Mouse (Mus musculus): ENCODE measurements at regions not wholly inside any gene's neighbourhood (a gene's known extent, or its start where the extent isn't known, plus 50 kb on each side); places are given as distances from the start of the nearest gene placed in this dataset.
"Not testable (repeated sequence)": the region's sequence is repeated elsewhere in the genome, so short reads cannot be mapped to it uniquely, and the experiment has no call there.

DNA sequence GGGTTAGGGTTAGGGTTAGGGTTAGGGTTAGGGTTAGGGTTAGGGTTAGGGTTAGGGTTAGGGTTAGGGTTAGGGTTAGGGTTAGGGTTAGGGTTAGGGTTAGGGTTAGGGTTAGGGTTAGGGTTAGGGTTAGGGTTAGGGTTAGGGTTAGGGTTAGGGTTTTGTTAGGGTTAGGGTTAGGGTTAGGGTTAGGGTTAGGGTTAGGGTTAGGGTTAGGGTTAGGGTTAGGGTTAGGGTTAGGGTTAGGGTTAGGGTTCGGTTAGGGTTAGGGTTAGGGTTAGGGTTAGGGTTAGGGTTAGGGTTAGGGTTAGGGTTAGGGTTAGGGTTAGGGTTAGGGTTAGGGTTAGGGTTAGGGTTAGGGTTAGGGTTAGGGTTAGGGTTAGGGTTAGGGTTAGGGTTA is 124.7 kb upstream of the Fgf14 start:
- ATAC-seq (ENCODE audit: insufficient read depth); H3K9me3 ChIP-seq (ENCODE audit: control insufficient read depth, low read length); H3K36me3 ChIP-seq (replicated peaks; ENCODE audit: control insufficient read depth, insufficient read depth, low read depth); H3K9ac ChIP-seq (replicated peaks); H3K4me2 ChIP-seq (ENCODE audit: low read depth); H3K4me1 ChIP-seq (replicated peaks; ENCODE audit: control insufficient read depth in 2 of 2, insufficient read depth in 2 of 2, low read length in 1 of 2); H3K4me3 ChIP-seq (ENCODE audit: insufficient read depth in 1 of 2, low read depth in 2 of 2, low read length in 2 of 2); DNase-seq (ENCODE audit: low read depth in 3 of 3, low spot score in 3 of 3); H3K27ac ChIP-seq; H3K27me3 ChIP-seq (ENCODE audit: control insufficient read depth, insufficient read depth, low read length): not testable (repeated sequence)
- whole genome bisulfite sequencing (ENCODE audit: insufficient replicate concordance) = 9% methylated on average over 1 of the region's 1 CpGs

DNA sequence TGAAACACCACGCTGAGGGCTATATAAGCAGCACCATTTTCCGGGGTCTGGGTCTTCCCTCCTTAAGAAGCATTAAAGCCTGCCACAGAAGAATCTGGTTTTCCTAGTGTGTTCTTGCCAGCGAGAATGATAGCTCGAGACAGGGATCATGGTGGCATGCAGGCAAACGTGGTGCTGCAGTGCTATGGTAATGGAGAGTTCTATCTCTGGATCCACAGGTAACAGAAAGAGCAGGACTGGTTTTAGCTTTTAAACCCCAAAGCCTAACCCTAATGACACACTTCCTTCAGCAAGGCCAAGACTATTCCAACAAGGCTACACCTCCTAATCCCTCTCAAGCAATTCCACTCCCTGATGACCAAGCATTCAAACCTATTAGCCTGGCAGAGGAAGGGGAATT is 123.5 kb upstream of the Fgf14 start:
- Histone ChIP-seq H3K4me3 (ENCODE audit: insufficient read depth in 1 of 2, low read depth in 2 of 2, low read length in 2 of 2) (no peak overlapping the region), H3K27ac (no peak overlapping the region), H3K4me1 (replicated peaks; ENCODE audit: control insufficient read depth in 2 of 2, insufficient read depth in 2 of 2, low read length in 1 of 2) (no peaks in the 10 kb centered on the region), H3K9me3 (ENCODE audit: control insufficient read depth, low read length) (no peaks in the 10 kb centered on the region), H3K36me3 (replicated peaks; ENCODE audit: control insufficient read depth, insufficient read depth, low read depth) (no peaks in the 10 kb centered on the region), H3K4me2 (ENCODE audit: low read depth) (no peak overlapping the region), H3K27me3 (ENCODE audit: control insufficient read depth, insufficient read depth, low read length) (no peaks in the 10 kb centered on the region), H3K9ac (replicated peaks) (no peak overlapping the region)
- TF ChIP-seq CTCF (IDR thresholded peaks at IDR 0.05; ENCODE audit: low read depth) = no peak
- no peak for TF ChIP-seq EP300 (IDR thresholded peaks at IDR 0.05; ENCODE audit: low read depth)
- WGBS (ENCODE audit: insufficient replicate concordance) = 77% methylated on average over 5 of the region's 5 CpGs
- DNase-seq (ENCODE audit: low read depth in 3 of 3, low spot score in 3 of 3) (no peak), ATAC-seq (ENCODE audit: insufficient read depth) (no peak)

DNA sequence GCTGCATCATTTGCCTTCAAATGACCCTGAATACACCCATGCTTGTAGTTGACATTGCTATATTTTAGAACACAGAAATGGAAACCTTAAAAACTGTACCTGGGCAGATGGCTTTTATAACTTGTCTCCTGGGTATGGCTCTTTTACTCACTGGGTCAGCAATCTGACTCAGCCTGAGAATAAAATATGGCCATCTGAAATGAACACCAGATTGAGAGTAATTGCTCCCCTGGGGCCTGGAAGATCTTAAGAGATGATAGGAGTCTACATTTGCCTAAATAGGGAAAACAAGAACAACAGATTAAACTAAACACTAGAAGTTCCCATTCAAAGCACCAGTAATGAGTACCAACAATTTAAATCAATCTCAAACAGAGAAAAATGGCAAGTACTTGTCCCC is 98.5 kb upstream of the Fgf14 start:
- TF ChIP-seq EP300 (IDR thresholded peaks at IDR 0.05; ENCODE audit: low read depth) (no peak), CTCF (IDR thresholded peaks at IDR 0.05; ENCODE audit: low read depth) (no peak)
- H3K9me3 ChIP-seq (ENCODE audit: control insufficient read depth, low read length) = no peaks in the 10 kb centered on the region
- no peak overlapping the region for H3K27ac ChIP-seq
- H3K27me3 ChIP-seq (ENCODE audit: control insufficient read depth, insufficient read depth, low read length) = no peaks in the 10 kb centered on the region
- H3K36me3 ChIP-seq (replicated peaks; ENCODE audit: control insufficient read depth, insufficient read depth, low read depth) = no peaks in the 10 kb centered on the region
- no peaks in the 10 kb centered on the region for H3K4me1 ChIP-seq (replicated peaks; ENCODE audit: control insufficient read depth in 2 of 2, insufficient read depth in 2 of 2, low read length in 1 of 2)
- DNase-seq (ENCODE audit: low read depth in 3 of 3, low spot score in 3 of 3) (no peak), ATAC-seq (ENCODE audit: insufficient read depth) (no peak)
- H3K4me3 ChIP-seq (ENCODE audit: insufficient read depth in 1 of 2, low read depth in 2 of 2, low read length in 2 of 2) = no peak overlapping the region
- no peak overlapping the region for H3K9ac ChIP-seq (replicated peaks)
- no peak overlapping the region for H3K4me2 ChIP-seq (ENCODE audit: low read depth)

DNA sequence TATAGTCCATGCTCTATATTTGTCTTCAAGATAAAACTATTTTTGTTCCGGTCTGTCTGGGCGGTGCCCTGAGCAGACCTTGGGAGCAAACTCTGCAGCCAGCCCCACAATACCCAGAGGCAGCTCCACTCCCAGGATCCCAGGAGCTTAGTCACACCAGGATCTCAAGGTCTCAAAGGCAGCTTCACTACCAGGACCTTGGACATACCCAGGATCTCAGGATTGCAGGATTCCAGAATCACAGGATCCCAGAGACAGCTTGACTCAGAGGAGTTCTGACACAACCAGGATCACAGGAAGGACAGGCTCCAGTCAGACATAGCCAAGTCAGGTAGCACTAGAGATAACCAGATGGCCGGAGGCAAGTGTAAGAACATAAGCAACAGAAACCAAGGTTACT is 91.1 kb upstream of the Fgf14 start:
- no peak overlapping the region for H3K9ac ChIP-seq (replicated peaks)
- 62% methylated on average over 3 of the region's 3 CpGs for WGBS (ENCODE audit: insufficient replicate concordance)
- no peaks in the 10 kb centered on the region for H3K27me3 ChIP-seq (ENCODE audit: control insufficient read depth, insufficient read depth, low read length)
- H3K36me3 ChIP-seq (replicated peaks; ENCODE audit: control insufficient read depth, insufficient read depth, low read depth) = no peaks in the 10 kb centered on the region
- H3K4me3 ChIP-seq (ENCODE audit: insufficient read depth in 1 of 2, low read depth in 2 of 2, low read length in 2 of 2) = no peak overlapping the region
- H3K27ac ChIP-seq = no peak overlapping the region
- no peaks in the 10 kb centered on the region for H3K4me1 ChIP-seq (replicated peaks; ENCODE audit: control insufficient read depth in 2 of 2, insufficient read depth in 2 of 2, low read length in 1 of 2)
- H3K9me3 ChIP-seq (ENCODE audit: control insufficient read depth, low read length) = no peaks in the 10 kb centered on the region
- TF ChIP-seq EP300 (IDR thresholded peaks at IDR 0.05; ENCODE audit: low read depth) (no peak), CTCF (IDR thresholded peaks at IDR 0.05; ENCODE audit: low read depth) (no peak)
- H3K4me2 ChIP-seq (ENCODE audit: low read depth) = no peak overlapping the region
- DNase-seq (ENCODE audit: low read depth in 3 of 3, low spot score in 3 of 3) (no peak), ATAC-seq (ENCODE audit: insufficient read depth) (no peak)

DNA sequence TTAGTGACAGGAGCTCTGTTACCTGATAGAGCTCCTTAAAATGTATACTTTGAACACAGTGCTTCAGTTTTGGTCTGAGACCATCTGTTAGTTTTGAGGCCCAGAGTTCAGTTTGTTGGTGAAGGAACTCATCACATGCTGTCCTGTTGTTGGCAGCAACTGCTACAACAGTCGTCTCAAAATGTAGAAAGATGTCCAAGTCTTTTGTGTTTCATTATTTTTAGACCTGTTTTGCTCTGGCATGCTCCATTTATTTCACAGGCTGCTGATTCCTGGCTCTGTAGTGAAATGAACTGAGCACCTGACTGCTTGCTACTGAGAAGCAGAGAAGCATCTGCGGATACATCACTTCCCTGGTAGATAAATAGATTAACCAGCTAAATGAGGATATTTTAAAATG is 90.3 kb upstream of the Fgf14 start:
- H3K9ac ChIP-seq (replicated peaks) = no peak overlapping the region
- no peak overlapping the region for H3K4me2 ChIP-seq (ENCODE audit: low read depth)
- no peaks in the 10 kb centered on the region for H3K9me3 ChIP-seq (ENCODE audit: control insufficient read depth, low read length)
- H3K27ac ChIP-seq = no peak overlapping the region
- DNase-seq (ENCODE audit: low read depth in 3 of 3, low spot score in 3 of 3) (no peak), ATAC-seq (ENCODE audit: insufficient read depth) (no peak)
- WGBS (ENCODE audit: insufficient replicate concordance) = 39% methylated on average over 2 of the region's 2 CpGs
- H3K4me1 ChIP-seq (replicated peaks; ENCODE audit: control insufficient read depth in 2 of 2, insufficient read depth in 2 of 2, low read length in 1 of 2) = no peaks in the 10 kb centered on the region
- H3K27me3 ChIP-seq (ENCODE audit: control insufficient read depth, insufficient read depth, low read length) = no peaks in the 10 kb centered on the region
- TF ChIP-seq CTCF (IDR thresholded peaks at IDR 0.05; ENCODE audit: low read depth) = no peak
- H3K4me3 ChIP-seq (ENCODE audit: insufficient read depth in 1 of 2, low read depth in 2 of 2, low read length in 2 of 2) = no peak overlapping the region
- no peaks in the 10 kb centered on the region for H3K36me3 ChIP-seq (replicated peaks; ENCODE audit: control insufficient read depth, insufficient read depth, low read depth)

DNA sequence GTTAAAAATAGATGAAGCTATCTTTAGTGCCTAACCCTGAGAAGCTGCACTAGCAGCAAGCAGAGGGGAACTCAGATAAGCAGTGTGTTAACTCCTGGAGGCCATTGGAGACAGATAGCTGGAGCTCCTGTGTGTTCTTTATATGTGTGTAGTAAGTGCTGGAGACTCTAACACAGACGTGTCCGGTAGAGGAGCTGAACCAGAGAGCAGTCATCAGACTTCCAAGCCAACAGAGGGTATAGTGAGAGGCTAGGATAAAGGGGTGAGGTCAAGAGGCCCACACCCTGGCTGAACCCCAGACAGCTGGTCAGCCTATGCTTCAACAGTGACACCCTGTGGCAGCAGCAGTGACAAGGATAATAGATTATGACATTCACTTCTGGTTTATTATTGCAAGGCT is 65.6 kb upstream of the Fgf14 start:
- no peak overlapping the region for H3K4me2 ChIP-seq (ENCODE audit: low read depth)
- no peak for DNase-seq (ENCODE audit: low read depth in 3 of 3, low spot score in 3 of 3)
- no peak overlapping the region for H3K4me3 ChIP-seq (ENCODE audit: insufficient read depth in 1 of 2, low read depth in 2 of 2, low read length in 2 of 2)
- WGBS (ENCODE audit: insufficient replicate concordance) = 32% methylated on average over 2 of the region's 2 CpGs
- no peaks in the 10 kb centered on the region for H3K27me3 ChIP-seq (ENCODE audit: control insufficient read depth, insufficient read depth, low read length)
- TF ChIP-seq CTCF (IDR thresholded peaks at IDR 0.05; ENCODE audit: low read depth) = peak; percentile 27
- no peak for TF ChIP-seq EP300 (IDR thresholded peaks at IDR 0.05; ENCODE audit: low read depth)
- H3K9me3 ChIP-seq (ENCODE audit: control insufficient read depth, low read length) = no peaks in the 10 kb centered on the region
- no peak overlapping the region for H3K9ac ChIP-seq (replicated peaks)
- no peaks in the 10 kb centered on the region for H3K36me3 ChIP-seq (replicated peaks; ENCODE audit: control insufficient read depth, insufficient read depth, low read depth)
- no peak for ATAC-seq (ENCODE audit: insufficient read depth)
- no peaks in the 10 kb centered on the region for H3K4me1 ChIP-seq (replicated peaks; ENCODE audit: control insufficient read depth in 2 of 2, insufficient read depth in 2 of 2, low read length in 1 of 2)
- H3K27ac ChIP-seq = no peak overlapping the region

Measured in liver, embryonic 14.5 days (tissue).